Mouse (Mus musculus): Measurements from ENCODE around the gene Plekhg5. TPM values are rescaled to one million over a fixed set of nuclear protein-coding genes. Genes with fewer than 3 reads are reported as not detected.

Plekhg5 gene
- total and polyA plus RNA-seq, 3 experiments, result 0.05 to 2.1 (median 1.1) TPM

DNA sequence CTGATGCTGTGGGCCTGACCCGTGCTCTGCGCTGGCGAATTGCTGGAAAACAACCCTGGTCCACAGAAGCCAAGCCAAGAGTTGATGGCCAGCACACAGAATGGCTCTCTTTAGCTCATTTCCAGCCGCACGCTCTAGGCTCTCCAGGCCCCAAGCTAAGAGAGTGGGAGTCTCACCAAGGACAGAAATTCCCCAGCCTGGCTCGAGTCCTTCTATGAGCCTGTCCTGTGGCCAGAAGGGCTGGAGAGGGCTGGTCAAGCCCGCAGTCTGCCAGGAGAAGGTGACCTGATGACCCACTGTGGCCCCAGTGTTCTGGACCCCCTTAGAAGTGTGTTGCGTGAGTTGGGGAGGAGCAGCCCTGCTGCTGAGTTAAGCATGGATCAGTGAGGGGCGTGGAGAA, 4.9 kb downstream of the Plekhg5 start:
- peaks cover 5% of the 10 kb centered on the region for H3K9me3 ChIP-seq (replicated peaks; ENCODE audit: low read length)
- no peak for TF ChIP-seq E2F4 (IDR thresholded peaks at IDR 0.05; ENCODE audit: insufficient replicate concordance, low read depth, low read length)
- no peak for TF ChIP-seq POLR2A (IDR thresholded peaks at IDR 0.05; ENCODE audit: low read depth, low read length)
- TF ChIP-seq RAD21 (IDR thresholded peaks at IDR 0.05; ENCODE audit: low read depth, low read length), result no peak
- TF ChIP-seq MAX (IDR thresholded peaks at IDR 0.05; ENCODE audit: low read length), result no peak
- no peak for TF ChIP-seq USF1 (IDR thresholded peaks at IDR 0.05; ENCODE audit: low read depth, low read length)
- no peak for TF ChIP-seq BHLHE40 (IDR thresholded peaks at IDR 0.05; ENCODE audit: low read depth, low read length)
- no peak for TF ChIP-seq EP300 (IDR thresholded peaks at IDR 0.05; ENCODE audit: low read length)
- no peak for TF ChIP-seq MYC (IDR thresholded peaks at IDR 0.05; ENCODE audit: low read depth, low read length)
- TF ChIP-seq RCOR1 (conservative IDR thresholded peaks at IDR 0.05; ENCODE audit: low read depth, low read length), result no peak
- no peaks in the 10 kb centered on the region for H3K36me3 ChIP-seq (replicated peaks in 1 of 2; ENCODE audit: control insufficient read depth in 1 of 2, insufficient read depth in 1 of 2, low read length in 1 of 2)
- in situ Hi-C loops (cut with MboI; ENCODE audit: low pct_ligation_motif_present, low pct_unique_long_range_greater_than_20kb, low sequenced_read_pairs) (loop anchor here (5.0 kb wide), 1 partner anchor 35 kb away; no protein-coding TSS in a partner anchor), dilution Hi-C loops (cut with MboI; ENCODE audit: extremely low pct_ligation_motif_present, extremely low pct_unique_long_range_greater_than_20kb, low sequenced_read_pairs) (no loop called here)
- H3K4me2 ChIP-seq (ENCODE audit: insufficient read depth, low read depth, poor library complexity, severe bottlenecking), result no peak overlapping the region
- H3K9ac ChIP-seq (ENCODE audit: insufficient read depth, low read depth), result no peak overlapping the region
- H3K4me1 ChIP-seq (ENCODE audit: control insufficient read depth in 1 of 2, insufficient read depth in 2 of 2), result peaks cover 7 to 13% of the 10 kb centered on the region in 2 experiments; a peak in 3 of 4 replicates
- no peak for DNase-seq (ENCODE audit: extremely low read depth)
- peaks cover 24% of the 10 kb centered on the region for H3K27me3 ChIP-seq (replicated peaks)
- no peaks in the 10 kb centered on the region for H3K79me2 ChIP-seq (replicated peaks; ENCODE audit: control insufficient read depth, extremely low read depth, insufficient read depth, poor library complexity, severe bottlenecking)
- H3K27ac ChIP-seq (ENCODE audit: insufficient read depth, low read depth), result no peak overlapping the region
- H3K4me3 ChIP-seq (replicated peaks in 1 of 3; ENCODE audit: low read depth in 2 of 3, low read length in 2 of 3, poor library complexity in 1 of 3), result no peak overlapping the region

DNA sequence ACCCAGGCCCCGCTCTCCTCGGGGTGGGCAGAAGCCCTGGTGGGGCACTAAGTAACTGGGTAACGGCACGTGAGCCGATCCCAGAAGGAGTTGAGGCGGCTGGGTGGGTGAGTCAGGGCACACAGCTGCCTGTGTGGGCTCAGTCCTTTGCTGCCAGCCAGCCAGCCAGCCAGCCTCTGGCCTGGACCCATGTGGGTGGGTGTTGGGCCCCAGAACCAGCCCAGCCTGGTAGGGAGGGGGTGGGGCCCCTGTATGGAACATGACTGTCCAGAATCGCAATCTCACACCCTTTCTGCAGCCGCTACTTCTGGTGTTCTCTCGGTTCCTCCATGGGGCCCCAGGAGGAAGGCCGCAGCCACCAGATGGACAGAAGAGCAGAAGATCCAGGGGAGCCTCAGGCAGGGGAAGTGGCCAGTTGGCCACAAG, 5.8 kb downstream of the Plekhg5 start:
- Histone ChIP-seq H3K9ac (ENCODE audit: insufficient read depth, low read depth) (no peak overlapping the region), H3K4me3 (replicated peaks in 1 of 3; ENCODE audit: low read depth in 2 of 3, low read length in 2 of 3, poor library complexity in 1 of 3) (no peak overlapping the region), H3K9me3 (replicated peaks; ENCODE audit: low read length) (peaks cover 5% of the 10 kb centered on the region), H3K4me1 (ENCODE audit: control insufficient read depth in 1 of 2, insufficient read depth in 2 of 2) (peaks cover 7 to 13% of the 10 kb centered on the region in 2 experiments; a peak in 3 of 4 replicates), H3K36me3 (replicated peaks in 1 of 2; ENCODE audit: control insufficient read depth in 1 of 2, insufficient read depth in 1 of 2, low read length in 1 of 2) (no peaks in the 10 kb centered on the region), H3K27ac (ENCODE audit: insufficient read depth, low read depth) (peak overlapping the region; percentile 14; the same call in 1 of the 2 replicates), H3K4me2 (ENCODE audit: insufficient read depth, low read depth, poor library complexity, severe bottlenecking) (0 out of 2 replicates have a peak overlapping the region, but pooled peaks have one; percentile 6), H3K27me3 (replicated peaks) (peaks cover 26% of the 10 kb centered on the region), H3K79me2 (replicated peaks; ENCODE audit: control insufficient read depth, extremely low read depth, insufficient read depth, poor library complexity, severe bottlenecking) (no peaks in the 10 kb centered on the region)
- in situ Hi-C loops (cut with MboI; ENCODE audit: low pct_ligation_motif_present, low pct_unique_long_range_greater_than_20kb, low sequenced_read_pairs) (loop anchor here (5.0 kb wide), 1 partner anchor 36 kb away; no protein-coding TSS in a partner anchor), dilution Hi-C loops (cut with MboI; ENCODE audit: extremely low pct_ligation_motif_present, extremely low pct_unique_long_range_greater_than_20kb, low sequenced_read_pairs) (no loop called here)
- peak; percentile 68 for TF ChIP-seq IRF4 (IDR thresholded peaks at IDR 0.05; ENCODE audit: low read depth, low read length)
- no peak for TF ChIP-seq JUND (conservative IDR thresholded peaks at IDR 0.05; ENCODE audit: low read depth, low read length)
- peak; percentile 61; the same call in 1 of the 2 replicates for TF ChIP-seq CHD2 (IDR thresholded peaks at IDR 0.05; ENCODE audit: low read length)
- no peak for TF ChIP-seq ZMIZ1 (IDR thresholded peaks at IDR 0.05; ENCODE audit: low read depth, low read length)
- no peak for TF ChIP-seq SMC3 (IDR thresholded peaks at IDR 0.05; ENCODE audit: low read depth, low read length)
- TF ChIP-seq CHD1 (IDR thresholded peaks at IDR 0.05; ENCODE audit: low read depth, low read length), result no peak
- TF ChIP-seq MEF2A (IDR thresholded peaks at IDR 0.05; ENCODE audit: borderline replicate concordance, low read depth, low read length), result 0 out of 2 replicates have a peak, but pooled peaks have one; percentile 30
- TF ChIP-seq MXI1 (IDR thresholded peaks at IDR 0.05; ENCODE audit: low read depth, low read length), result no peak
- TF ChIP-seq USF2 (conservative IDR thresholded peaks at IDR 0.05; ENCODE audit: low read depth, low read length), result no peak
- TF ChIP-seq BHLHE40 (IDR thresholded peaks at IDR 0.05; ENCODE audit: low read depth, low read length), result peak; percentile 43
- TF ChIP-seq NELFE (IDR thresholded peaks at IDR 0.05; ENCODE audit: low read depth, low read length), result no peak
- TF ChIP-seq TCF12 (IDR thresholded peaks at IDR 0.05; ENCODE audit: low read depth, low read length), result peak; percentile 64
- DNase-seq (ENCODE audit: extremely low read depth), result no peak
